Mouse (Mus musculus): ENCODE measurements at regions not wholly inside any gene's neighbourhood (a gene's known extent, or its start where the extent isn't known, plus 50 kb on each side); places are given as distances from the start of the nearest gene placed in this dataset.

GRCm38 (mm10) chr6:135596358-135596757 lies 234.0 kb downstream of the Emp1 start:
- no peak for DNase-seq (ENCODE audit: extremely low read depth, low read depth)

GRCm38 (mm10) chr6:135610504-135611096 lies 248.3 kb downstream of the Emp1 start:
- DNase-seq (ENCODE audit: extremely low read depth, low read depth): no peak

- DNase-seq (ENCODE audit: extremely low read depth, low read depth): no peak
These were observed 265.6 kb downstream of the Emp1 start for GRCm38 (mm10) chr6:135627928-135628327.

GRCm38 (mm10) chr6:135629236-135629635 lies 266.9 kb downstream of the Emp1 start:
- no peak for DNase-seq (ENCODE audit: extremely low read depth, low read depth)

GRCm38 (mm10) chr6:135632671-135633070 lies 270.3 kb downstream of the Emp1 start:
- no peak for DNase-seq (ENCODE audit: extremely low read depth, low read depth)

- DNase-seq (ENCODE audit: extremely low read depth, low read depth): no peak
These were observed 274.3 kb downstream of the Emp1 start for GRCm38 (mm10) chr6:135636648-135637047.

DNA sequence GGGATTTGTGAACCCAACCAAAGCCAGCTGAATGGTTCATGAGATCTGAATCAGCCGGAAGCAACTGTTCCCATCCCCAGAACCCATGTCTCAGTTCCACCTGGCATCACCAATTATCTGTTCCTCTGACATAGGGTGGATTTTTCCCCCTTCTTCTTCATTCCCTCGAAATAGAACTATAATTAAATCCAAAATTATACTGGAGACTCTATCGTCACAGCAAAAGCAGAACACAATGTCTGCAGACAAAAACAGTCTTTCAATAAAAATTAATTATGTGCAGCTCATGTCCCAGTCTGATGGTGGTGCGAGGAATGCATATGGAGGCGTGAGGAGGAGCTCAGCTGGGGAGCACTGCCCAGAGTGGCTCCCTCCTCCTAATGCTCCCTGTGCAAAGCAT lies 280.4 kb downstream of the Emp1 start:
- no peak for DNase-seq (ENCODE audit: extremely low read depth, low read depth)

DNA sequence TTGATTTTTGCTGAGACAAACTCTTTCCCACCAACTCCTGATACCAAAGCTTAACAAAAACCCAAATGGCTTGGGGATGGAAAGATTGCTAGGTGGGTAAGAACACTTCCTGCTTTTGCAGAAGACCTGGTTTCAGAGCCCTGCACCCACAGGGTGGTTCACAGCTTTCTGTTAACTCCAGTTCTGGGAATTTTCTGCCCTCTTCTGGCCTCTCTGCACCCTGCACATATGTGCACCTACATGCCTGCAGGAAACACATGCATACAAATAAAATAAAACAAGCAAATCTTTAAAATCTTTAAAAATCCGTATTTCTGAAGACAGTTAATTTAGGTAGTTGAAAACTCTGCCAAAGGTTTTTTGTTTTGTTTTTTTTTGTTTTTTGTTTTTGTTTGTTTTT lies 283.8 kb downstream of the Emp1 start:
- DNase-seq (ENCODE audit: extremely low read depth, low read depth): no peak

- DNase-seq (ENCODE audit: extremely low read depth, low read depth): no peak
These were observed 290.7 kb downstream of the Emp1 start for GRCm38 (mm10) chr6:135653002-135653401.

DNA sequence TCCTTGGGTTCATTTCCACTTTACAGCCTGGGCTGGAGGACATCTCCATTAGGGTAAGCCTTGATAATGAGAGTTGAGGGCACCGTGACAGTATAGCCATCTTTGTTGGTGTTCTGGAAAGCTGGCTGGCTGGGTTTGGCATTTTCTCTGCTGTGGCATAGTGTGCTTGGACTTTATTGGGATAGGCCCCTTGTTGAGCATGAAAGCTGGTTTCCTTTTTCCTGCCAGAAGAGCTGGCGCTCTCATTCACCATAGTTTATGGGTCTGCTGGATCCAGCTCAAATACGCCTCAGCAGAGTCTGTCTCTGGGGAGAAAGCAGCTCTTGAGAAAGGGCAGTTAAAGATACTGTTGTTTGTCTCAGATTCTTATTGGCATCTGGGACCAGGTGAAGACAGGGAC lies 300.0 kb downstream of the Emp1 start:
- no peak for DNase-seq (ENCODE audit: extremely low read depth, low read depth)

DNA sequence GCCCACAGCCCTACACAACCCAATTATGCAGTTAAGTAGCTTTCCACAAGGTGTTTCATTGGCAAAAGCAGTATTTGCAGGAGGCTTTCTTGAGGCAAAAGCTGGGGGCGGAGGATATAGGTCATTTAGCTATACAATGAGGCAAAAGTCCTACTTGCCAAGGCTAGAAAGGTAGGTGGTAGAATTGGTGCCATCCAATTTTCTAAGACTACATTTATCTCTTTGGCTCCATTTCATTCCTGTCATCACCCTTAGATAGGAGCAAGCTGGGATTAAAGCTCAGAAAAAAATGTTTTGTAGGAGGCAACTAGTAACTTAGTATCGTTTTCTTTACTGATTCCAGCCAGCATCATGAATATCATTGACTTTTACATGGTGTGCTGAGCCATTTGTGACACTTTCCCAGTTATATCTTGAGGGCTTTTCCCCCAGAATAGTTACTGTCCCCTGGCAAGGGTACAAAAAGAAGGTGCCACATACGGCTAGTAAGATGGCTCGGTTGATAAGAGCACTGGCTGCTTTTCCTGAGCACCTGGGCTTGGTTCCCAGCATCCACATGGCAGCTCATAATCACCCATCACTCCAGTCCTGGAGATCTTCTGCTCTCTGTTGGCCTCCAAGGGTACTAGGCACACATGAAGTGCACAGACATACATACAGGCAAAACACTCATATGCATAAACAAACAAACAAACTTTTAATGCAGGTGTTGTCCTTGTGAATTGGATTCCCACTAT lies 300.6 kb downstream of the Emp1 start:
- no peak for DNase-seq (ENCODE audit: extremely low read depth, low read depth)
